Mouse (Mus musculus): Measurements from ENCODE around the gene Lrrc75a. TPM values are rescaled to one million over a fixed set of nuclear protein-coding genes. Genes with fewer than 3 reads are reported as not detected.

Gene Lrrc75a
- 16.7 and 17.9 TPM in 2 replicates for polyA plus RNA-seq (2012; rRNA removed)

GRCm38 (mm10) chr11:62647661-62648590 lies at the start of gene Lrrc75a:
TSS of gene Lrrc75a (minus strand) at chr11:62648523.

DNA sequence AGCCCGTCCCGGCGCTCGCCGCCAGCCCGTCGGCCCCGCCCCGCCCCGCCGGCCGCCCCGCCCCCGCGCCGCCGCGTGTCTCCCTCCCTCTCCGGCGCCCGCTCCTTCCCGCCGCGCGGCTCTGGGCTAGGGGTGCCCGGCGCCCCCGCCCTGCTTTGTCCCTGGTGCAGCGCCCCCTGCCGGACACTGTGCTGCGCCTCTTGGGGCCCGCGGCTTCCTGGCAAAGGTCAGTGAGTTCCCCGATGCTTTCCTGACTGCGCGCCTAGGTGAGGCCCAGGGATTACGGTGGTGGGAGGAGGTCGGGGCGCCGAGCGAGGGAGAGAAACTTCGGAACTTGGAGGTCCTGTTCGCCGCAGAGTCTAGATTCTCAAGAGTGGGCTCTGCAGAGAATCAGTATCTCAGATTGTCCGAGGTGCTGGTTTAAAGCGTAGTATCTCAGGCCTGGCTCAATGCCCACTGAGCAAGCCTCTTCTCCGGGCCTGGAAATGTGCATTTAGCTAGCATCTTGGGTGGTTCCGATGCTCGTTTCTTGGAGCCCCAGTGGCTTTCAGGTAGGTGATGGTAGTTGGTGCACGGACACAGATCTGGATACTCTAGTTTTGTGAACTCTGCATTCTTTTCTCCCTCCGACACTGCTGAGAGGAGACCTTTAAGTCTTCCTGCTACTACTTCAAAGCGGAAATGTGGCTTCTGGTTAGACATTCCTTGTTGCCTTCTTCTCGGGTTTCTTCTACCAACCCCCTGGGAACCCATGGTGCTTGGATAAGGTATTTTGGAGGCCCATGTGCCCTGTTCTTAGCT lies 468 bp upstream of the Lrrc75a start, which contains the start of gene Mmgt2:
TSS of gene Mmgt2 (plus strand) at position 74 of the 801 bp plus-strand sequence.

DNA sequence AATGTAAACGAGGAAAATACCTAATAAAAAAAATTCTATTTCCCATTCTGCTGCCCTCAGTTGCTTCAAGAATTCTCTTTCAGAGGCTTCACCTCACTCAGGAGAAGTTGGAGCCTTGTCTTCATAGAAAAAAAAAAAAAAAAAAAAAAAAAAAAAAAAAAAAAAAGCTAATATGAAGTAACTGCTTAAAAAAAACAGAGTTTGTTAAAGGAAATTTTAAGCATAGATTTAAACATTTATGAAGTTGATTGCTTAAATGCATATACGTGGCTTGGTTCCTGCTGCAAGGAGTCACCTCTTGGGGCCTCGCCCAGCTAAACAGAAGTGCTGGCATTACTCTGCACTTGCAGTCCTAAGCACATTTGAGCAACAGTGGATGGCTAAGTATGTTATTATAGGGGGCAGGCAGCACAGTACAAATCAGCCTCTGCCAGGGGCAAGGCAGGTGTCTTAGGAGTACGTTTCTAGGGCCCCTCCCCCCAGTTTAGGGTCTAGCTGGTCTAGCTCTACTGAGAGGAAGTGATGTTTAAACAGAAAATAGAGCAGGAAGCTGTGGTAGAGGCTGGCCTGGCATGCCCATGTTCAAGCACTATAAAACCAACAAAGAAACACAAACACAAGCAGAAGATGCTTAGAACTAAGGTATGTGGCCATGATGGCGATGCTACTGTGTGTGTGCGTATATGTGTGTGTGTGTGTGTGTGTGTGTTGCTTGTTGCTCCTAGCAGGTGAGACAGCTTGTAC lies 74.2 kb downstream of the Lrrc75a start, which contains the start of gene Trpv2:
TSS of gene Trpv2 (plus strand) at position 528 of the 744 bp plus-strand sequence.

Other genes starting within 250 kb of the Lrrc75a start
- gene Pigl, start 190.1 kb downstream of the Lrrc75a start, polyA plus RNA-seq (2012; rRNA removed): 7.4 and 8.2 TPM in 2 replicates
- gene Ncor1, start 190.0 kb downstream of the Lrrc75a start, polyA plus RNA-seq (2012; rRNA removed): 120 and 121 TPM in 2 replicates
- gene Cenpv, start 109.3 kb downstream of the Lrrc75a start, polyA plus RNA-seq (2012; rRNA removed): 153 and 172 TPM in 2 replicates
- 4,215 and 4,353 TPM in 2 replicates for gene Ubb, start 97.4 kb downstream of the Lrrc75a start, polyA plus RNA-seq (2012; rRNA removed)
- gene Trpv2, start 74.0 kb downstream of the Lrrc75a start, polyA plus RNA-seq (2012; rRNA removed): 36.5 and 36.7 TPM in 2 replicates
- gene Mmgt2, start 141 bp upstream of the Lrrc75a start, polyA plus RNA-seq (2012; rRNA removed): 36.1 and 37.4 TPM in 2 replicates
- gene Zfp287, start 83.4 kb upstream of the Lrrc75a start, polyA plus RNA-seq (2012; rRNA removed): 15.0 and 15.7 TPM in 2 replicates
- gene Gm10428, start 104.6 kb upstream of the Lrrc75a start, polyA plus RNA-seq (2012; rRNA removed): not detected in 2 replicates
- gene Zfp286, start 140.9 kb upstream of the Lrrc75a start, polyA plus RNA-seq (2012; rRNA removed): 21.5 and 22.8 TPM in 2 replicates
- gene Trim16, start 171.7 kb upstream of the Lrrc75a start, polyA plus RNA-seq (2012; rRNA removed): 5.3 and 6.2 TPM in 2 replicates
- gene Fbxw10, start 198.5 kb upstream of the Lrrc75a start, polyA plus RNA-seq (2012; rRNA removed): 0.44 and 1.00 TPM in 2 replicates
- gene Tvp23b, start 230.9 kb upstream of the Lrrc75a start, polyA plus RNA-seq (2012; rRNA removed): 34.2 and 37.0 TPM in 2 replicates

Measured in central nervous system, embryonic 18 days (tissue).